8 mouse cellular contexts compared by ENCODE assay signal in the genomic region with DNA sequence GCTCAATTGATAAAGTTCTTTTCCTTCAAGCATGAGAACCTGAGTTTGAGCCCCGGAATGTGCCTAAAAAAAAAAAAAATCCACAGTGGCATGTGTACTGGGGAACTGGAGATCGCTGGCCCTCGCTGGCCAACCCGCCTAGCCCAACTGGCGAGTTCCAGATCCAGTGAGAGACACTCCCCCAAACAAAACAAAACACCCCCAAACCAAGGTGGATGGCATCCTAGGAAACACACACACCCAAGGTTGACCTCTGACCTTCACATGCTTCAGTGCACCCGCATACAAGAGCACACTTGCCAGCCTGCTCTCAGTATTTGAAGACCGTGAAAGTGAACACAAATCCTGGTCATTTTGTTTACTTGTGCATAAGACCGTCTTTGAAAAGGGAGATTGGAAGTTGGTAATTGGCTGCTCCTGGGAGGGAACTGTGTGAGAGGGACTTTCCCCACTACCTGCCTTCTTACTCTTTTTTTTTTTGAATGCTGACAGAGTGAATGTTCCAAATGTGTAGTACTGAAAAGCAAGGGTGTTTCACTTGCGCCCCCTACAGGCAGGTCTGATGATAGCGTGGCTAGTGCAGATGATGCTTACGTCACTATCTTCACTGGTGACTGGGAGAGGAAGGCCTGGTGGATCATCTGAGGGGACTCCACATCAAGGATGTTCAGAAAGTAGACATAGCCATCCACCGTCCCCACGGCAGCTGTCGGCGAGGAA. TPM values are rescaled to one million over a fixed set of nuclear protein-coding genes. Genes with fewer than 3 reads are reported as not detected.
DNase-seq lines count a peak whose midpoint lies in the region; TF ChIP-seq lines count a peak whose summit lies in the region.
"Had no signal": no experiment of that assay in that cellular context is flagged by ENCODE, and none has a peak within 500 bp of the region (broad histone marks: within the 10 kb centered on the region; RNA-seq: fewer than 3 reads in every experiment).

No protein-coding gene starts in this region.

- WGBS in small intestine, adult 2 months: 37% methylated on average over 15 of the region's 15 CpGs

- TF ChIP-seq POLR2A in small intestine, adult 2 months (IDR thresholded peaks at IDR 0.05; ENCODE audit: low read depth, low read length): no peak

- intact Hi-C loops in gastrocnemius, postnatal 14 days (cut with DNase I; ENCODE audit: low total_unique reads): loop anchor here (10.0 kb wide), 1 partner anchor 280 kb away; no protein-coding TSS in a partner anchor

- H3K27me3 ChIP-seq in small intestine, adult 2 months (ENCODE audit: control insufficient read depth, insufficient read depth, low read length): no peaks in the 10 kb centered on the region
- H3K27me3 ChIP-seq: lung, embryonic 15.5 days had no signal

- TF ChIP-seq CTCF in small intestine, adult 2 months (IDR thresholded peaks at IDR 0.05; ENCODE audit: extremely low read depth, insufficient read length, insufficient replicate concordance, low read depth, low read length): peak; percentile 41; the same call in 1 of the 2 replicates

- H3K4me1 ChIP-seq in small intestine, adult 2 months (ENCODE audit: control insufficient read depth, insufficient read depth, insufficient read length, low read length): no peaks in the 10 kb centered on the region
- H3K4me1 ChIP-seq: lung, embryonic 15.5 days had no signal

- H3K36me3 ChIP-seq in small intestine, adult 2 months (ENCODE audit: control insufficient read depth, insufficient read depth, low read length): no peaks in the 10 kb centered on the region
- H3K36me3 ChIP-seq: lung, embryonic 15.5 days had no signal

- H3K4me3 ChIP-seq in small intestine, adult 2 months (ENCODE audit: low read depth, low read length): no peak overlapping the region
- H3K4me3 ChIP-seq: lung, embryonic 15.5 days had no signal

- DNase-seq in CD4-positive, CD25-positive, alpha-beta regulatory T cell, adult 2 months (ENCODE audit: low read depth, low spot score): peak; percentile 90
- DNase-seq in MN1 (ENCODE audit: low spot score): peak; percentile 17
- peak; percentile 37 for DNase-seq in cerebellum, adult 9-11 months
- DNase-seq in gastrocnemius, postnatal 14 days: peak; percentile 50
- DNase-seq in layer of hippocampus, adult 8-10 months (ENCODE audit: low spot score in 2 of 2): peak; percentile 72 to 88
- peak; percentile 78 for DNase-seq in lung, postnatal 25 days (ENCODE audit: low spot score)

- no peak overlapping the region for H3K27ac ChIP-seq in small intestine, adult 2 months (ENCODE audit: insufficient read depth, low read depth, low read length)
- H3K27ac ChIP-seq: lung, embryonic 15.5 days had no signal

RNA-seq across cellular contexts. Expression of a gene that starts 59.6 kb away (rescaled TPM):
- total RNA-seq in gastrocnemius, postnatal 14 days (2021): 10 to 100 TPM; 33.7 to 35.1 TPM
- total RNA-seq in layer of hippocampus, adult 8-10 months (2022): 10 to 100 TPM; 49.8 to 60.2 (median 56.1) TPM
- polyA plus RNA-seq in small intestine, adult 2 months (2012; rRNA removed): 242 and 363 TPM in 2 replicates

Comparison
In these comparisons a context has a peak if more than half of its experiments do, and no peak if none do; other contexts are left out.
1. DNase-seq: peak in every context shown above with its lines; median percentile 90 in CD4-positive, CD25-positive, alpha-beta regulatory T cell, adult 2 months; 80 in layer of hippocampus, adult 8-10 months; 78 in lung, postnatal 25 days; 50 in gastrocnemius, postnatal 14 days; 37 in cerebellum, adult 9-11 months; 17 in MN1.